Mouse (Mus musculus): Measurements from ENCODE around the gene Clec3b. TPM values are rescaled to one million over a fixed set of nuclear protein-coding genes. Genes with fewer than 3 reads are reported as not detected.

Clec3b gene
- polyA plus RNA-seq, 1 experiment from 2014 or later, result 3.5 TPM

DNA sequence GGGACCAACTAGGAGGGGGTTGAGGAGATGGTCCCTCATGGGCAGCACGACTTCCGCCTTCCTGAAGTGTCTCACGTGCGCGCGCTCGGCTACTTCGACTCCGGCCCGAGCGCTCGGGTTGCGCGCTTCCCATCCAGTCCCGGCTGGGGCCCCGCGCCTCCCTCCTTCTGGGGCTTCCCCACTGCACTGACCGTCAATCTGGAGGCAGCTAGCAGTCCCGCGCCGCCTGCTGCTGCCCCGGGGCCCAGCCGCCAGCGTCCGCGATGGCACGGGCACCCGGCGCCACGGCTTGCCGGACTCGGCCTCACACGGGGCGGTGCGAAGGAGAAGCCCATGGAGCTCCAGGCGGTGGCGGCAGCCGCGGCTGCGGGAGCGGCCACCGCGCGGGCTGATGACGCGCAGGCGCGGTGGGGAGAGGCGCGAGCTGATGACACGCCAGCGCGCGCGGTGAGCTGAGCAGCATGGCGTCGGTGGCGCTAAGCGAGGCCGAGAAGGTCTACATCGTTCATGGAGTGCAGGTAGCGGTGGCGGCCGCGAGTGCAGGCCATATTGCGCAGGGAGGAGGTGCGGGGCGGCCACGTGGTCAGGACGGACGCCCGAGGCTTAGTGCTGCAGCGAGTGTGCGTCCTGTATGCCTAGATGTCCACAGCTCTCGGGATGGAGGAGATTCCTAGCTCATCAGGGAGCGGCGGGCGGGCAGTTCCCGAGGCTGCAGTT is 37.8 kb upstream of the Clec3b start, which contains the start of the genes Zdhhc3 and Exosc7:
Gene Zdhhc3, minus strand, starts transcription at position 401 of the 717 bp plus-strand sequence.
Gene Exosc7, plus strand, starts transcription at position 411 of the 717 bp plus-strand sequence.
- H3K9me3 ChIP-seq (ENCODE audit: control insufficient read depth), result no peaks in the 10 kb centered on the region
- peak within 1 kb of the TSS; percentile 96 for H3K27ac ChIP-seq (ENCODE audit: low read depth, low read length)
- peak within 1 kb of the TSS; percentile 87 for H3K4me2 ChIP-seq (replicated peaks; ENCODE audit: low read depth)
- peak within 1 kb of the TSS; percentile 91 for H3K4me3 ChIP-seq (ENCODE audit: low read depth, low read length)
- no peaks in the 10 kb centered on the region for H3K27me3 ChIP-seq (replicated peaks; ENCODE audit: control insufficient read depth, insufficient read depth, low read length)
- H3K4me1 ChIP-seq (replicated peaks; ENCODE audit: control insufficient read depth, insufficient read depth, low read length), result 0 out of 2 replicates have a peak, but pooled peaks cover 9% of the 10 kb centered on the region
- H3K36me3 ChIP-seq (ENCODE audit: control insufficient read depth, insufficient read depth), result peaks cover 4% of the 10 kb centered on the region
- WGBS, result under 1% methylated on average over 79 of the region's 79 CpGs
- 0 out of 2 replicates have a peak, but pooled peaks have one; percentile 24 for TF ChIP-seq CTCF (IDR thresholded peaks at IDR 0.05; ENCODE audit: low read depth)
- peak; percentile 92 for ATAC-seq
- peak within 1 kb of the TSS; percentile 88 for H3K9ac ChIP-seq (ENCODE audit: low read depth, low read length)

DNA sequence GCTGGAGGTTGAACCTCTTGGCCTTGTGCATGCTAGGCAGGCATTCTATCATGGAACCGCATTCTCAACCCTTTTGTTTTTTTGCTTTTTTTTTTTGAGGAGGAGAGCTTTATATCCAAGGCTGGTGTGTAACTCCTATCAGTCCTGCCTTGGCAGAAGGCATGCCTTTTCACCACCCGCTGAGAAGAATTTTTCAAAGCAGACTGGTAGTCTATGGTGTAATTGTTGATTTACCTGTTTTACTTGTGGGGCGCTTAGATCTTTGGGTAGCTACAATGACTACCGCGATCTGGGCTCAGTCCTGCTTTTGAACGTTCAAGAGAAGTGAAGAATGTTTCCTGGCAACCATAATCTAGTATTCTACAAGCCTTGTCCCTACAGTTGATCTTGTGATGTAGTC is 36.8 kb upstream of the Clec3b start:
- ATAC-seq, result no peak
- H3K36me3 ChIP-seq (ENCODE audit: control insufficient read depth, insufficient read depth), result peaks cover 13% of the 10 kb centered on the region
- TF ChIP-seq CTCF (IDR thresholded peaks at IDR 0.05; ENCODE audit: low read depth), result no peak
- no peak overlapping the region for H3K27ac ChIP-seq (ENCODE audit: low read depth, low read length)
- no peaks in the 10 kb centered on the region for H3K27me3 ChIP-seq (replicated peaks; ENCODE audit: control insufficient read depth, insufficient read depth, low read length)
- WGBS, result 33% methylated on average over 6 of the region's 6 CpGs
- 0 out of 2 replicates have a peak, but pooled peaks cover 9% of the 10 kb centered on the region for H3K4me1 ChIP-seq (replicated peaks; ENCODE audit: control insufficient read depth, insufficient read depth, low read length)
- peak overlapping the region; percentile 91 for H3K4me3 ChIP-seq (ENCODE audit: low read depth, low read length)
- H3K9me3 ChIP-seq (ENCODE audit: control insufficient read depth), result no peaks in the 10 kb centered on the region
- peak overlapping the region; percentile 87 for H3K4me2 ChIP-seq (replicated peaks; ENCODE audit: low read depth)
- H3K9ac ChIP-seq (ENCODE audit: low read depth, low read length), result peak overlapping the region; percentile 88; the same call in 1 of the 2 replicates

- Histone ChIP-seq H3K9ac (ENCODE audit: low read depth, low read length) (no peak overlapping the region), H3K4me3 (ENCODE audit: low read depth, low read length) (no peak overlapping the region), H3K36me3 (ENCODE audit: control insufficient read depth, insufficient read depth) (peaks cover 28% of the 10 kb centered on the region), H3K4me2 (replicated peaks; ENCODE audit: low read depth) (no peak overlapping the region), H3K9me3 (ENCODE audit: control insufficient read depth) (no peaks in the 10 kb centered on the region), H3K27ac (ENCODE audit: low read depth, low read length) (no peak overlapping the region), H3K4me1 (replicated peaks; ENCODE audit: control insufficient read depth, insufficient read depth, low read length) (0 out of 2 replicates have a peak, but pooled peaks cover 9% of the 10 kb centered on the region), H3K27me3 (replicated peaks; ENCODE audit: control insufficient read depth, insufficient read depth, low read length) (no peaks in the 10 kb centered on the region)
- no peak for ATAC-seq
- no peak for TF ChIP-seq CTCF (IDR thresholded peaks at IDR 0.05; ENCODE audit: low read depth)
- WGBS, result 96% methylated on average over 1 of the region's 1 CpGs
Measured at GRCm38 (mm10) chr9:123115566-123115965, 35.2 kb upstream of the Clec3b start.

- peaks cover 5% of the 10 kb centered on the region; the same call in 1 of the 2 replicates for H3K4me1 ChIP-seq (replicated peaks; ENCODE audit: control insufficient read depth, insufficient read depth, low read length)
- no peak for ATAC-seq
- TF ChIP-seq CTCF (IDR thresholded peaks at IDR 0.05; ENCODE audit: low read depth), result no peak
- peaks cover 51% of the 10 kb centered on the region for H3K36me3 ChIP-seq (ENCODE audit: control insufficient read depth, insufficient read depth)
- H3K27ac ChIP-seq (ENCODE audit: low read depth, low read length), result no peak overlapping the region
- no peak overlapping the region for H3K4me2 ChIP-seq (replicated peaks; ENCODE audit: low read depth)
- 77% methylated on average over 3 of the region's 3 CpGs for WGBS
- H3K9me3 ChIP-seq (ENCODE audit: control insufficient read depth), result no peaks in the 10 kb centered on the region
- no peaks in the 10 kb centered on the region for H3K27me3 ChIP-seq (replicated peaks; ENCODE audit: control insufficient read depth, insufficient read depth, low read length)
- H3K4me3 ChIP-seq (ENCODE audit: low read depth, low read length), result no peak overlapping the region
- H3K9ac ChIP-seq (ENCODE audit: low read depth, low read length), result no peak overlapping the region
Measured at GRCm38 (mm10) chr9:123123017-123123416, 27.7 kb upstream of the Clec3b start.

GRCm38 (mm10) chr9:123123571-123124412 is 27.0 kb upstream of the Clec3b start:
- Histone ChIP-seq H3K4me1 (replicated peaks; ENCODE audit: control insufficient read depth, insufficient read depth, low read length) (peaks cover 5% of the 10 kb centered on the region; the same call in 1 of the 2 replicates), H3K9me3 (ENCODE audit: control insufficient read depth) (no peaks in the 10 kb centered on the region), H3K4me2 (replicated peaks; ENCODE audit: low read depth) (0 out of 2 replicates have a peak overlapping the region, but pooled peaks have one; percentile 9), H3K36me3 (ENCODE audit: control insufficient read depth, insufficient read depth) (peaks cover 51% of the 10 kb centered on the region), H3K27me3 (replicated peaks; ENCODE audit: control insufficient read depth, insufficient read depth, low read length) (no peaks in the 10 kb centered on the region), H3K4me3 (ENCODE audit: low read depth, low read length) (no peak overlapping the region), H3K9ac (ENCODE audit: low read depth, low read length) (no peak overlapping the region), H3K27ac (ENCODE audit: low read depth, low read length) (peak overlapping the region; percentile 64)
- WGBS, result 75% methylated on average over 6 of the region's 6 CpGs
- peak; percentile 91 for TF ChIP-seq CTCF (IDR thresholded peaks at IDR 0.05; ENCODE audit: low read depth)
- peak; percentile 63 for ATAC-seq
